Mouse (Mus musculus) thymus, postnatal 10 days (tissue): ENCODE results near the gene Gtpbp2.

Experiments
- DNase-seq, 2 experiments: peaks; one replicate each; pipeline ENCODE4 v3.0.0; 2021; ENCODE audit warnings: low spot score in 2 of 2

Gtpbp2 gene

DNA sequence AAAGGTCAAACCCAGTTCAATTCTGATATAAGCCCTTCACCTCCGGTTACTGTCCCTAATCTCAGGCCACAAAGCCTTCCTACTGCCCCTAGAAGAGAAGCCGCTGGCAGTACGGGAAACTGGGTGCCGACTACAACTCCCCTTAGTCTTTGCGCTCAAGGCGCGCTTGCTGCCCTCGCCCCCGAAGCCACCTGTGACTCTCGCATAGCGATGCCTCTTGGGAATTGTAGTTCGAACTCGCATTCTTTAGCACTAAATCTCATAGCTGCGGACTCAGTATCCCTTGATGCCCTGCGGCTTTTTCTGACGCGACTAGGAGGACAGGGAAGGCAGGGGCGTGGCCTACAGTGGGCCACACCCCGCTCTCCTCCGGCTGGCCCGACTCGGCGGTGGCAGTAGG is at the start of gene Gtpbp2:
TSS of gene Gtpbp2 (plus strand) at position 347 of the 400 bp plus-strand sequence.
- peak; percentile 93 to 96 for DNase-seq

DNA sequence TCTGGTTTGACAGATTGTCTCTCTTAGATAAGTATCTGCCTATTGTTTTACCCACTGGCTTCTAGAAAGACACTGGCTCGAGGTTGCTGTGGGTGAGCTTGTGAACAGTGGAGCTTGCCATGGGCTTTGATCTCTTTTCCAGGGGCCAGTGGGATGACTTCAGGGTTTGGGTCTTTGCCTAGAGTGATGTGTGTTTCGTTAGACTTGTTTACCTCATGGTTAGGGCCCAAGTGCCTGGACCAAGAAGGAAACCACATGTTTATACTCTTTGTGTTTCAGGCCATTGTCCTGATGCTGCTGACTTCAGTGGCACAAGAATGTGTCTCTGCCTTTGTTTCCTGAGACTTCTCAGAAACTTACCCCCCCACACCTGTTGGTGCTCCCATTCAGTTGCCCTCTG is 45.3 kb upstream of the Gtpbp2 start:
- no peak for DNase-seq

DNA sequence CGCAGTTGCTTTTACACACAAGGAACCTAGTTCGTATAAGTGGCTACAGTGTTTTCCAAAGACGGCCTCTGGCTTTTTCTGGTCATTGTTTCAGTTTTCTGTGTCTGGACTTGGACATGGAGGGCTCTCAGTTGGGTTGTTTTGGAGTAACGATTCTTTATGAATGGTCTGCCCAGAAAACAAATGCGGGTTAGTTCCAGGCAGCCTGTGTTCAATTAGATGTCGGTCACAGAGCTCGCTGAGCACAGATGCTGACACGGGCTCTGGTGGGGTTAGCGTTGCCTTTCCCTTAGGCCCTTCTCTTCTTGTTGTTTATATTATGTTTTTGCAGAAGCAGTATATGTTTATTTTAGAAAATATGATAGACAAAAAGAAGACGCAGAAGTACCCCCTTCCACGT is 44.7 kb upstream of the Gtpbp2 start:
- DNase-seq: no peak

DNA sequence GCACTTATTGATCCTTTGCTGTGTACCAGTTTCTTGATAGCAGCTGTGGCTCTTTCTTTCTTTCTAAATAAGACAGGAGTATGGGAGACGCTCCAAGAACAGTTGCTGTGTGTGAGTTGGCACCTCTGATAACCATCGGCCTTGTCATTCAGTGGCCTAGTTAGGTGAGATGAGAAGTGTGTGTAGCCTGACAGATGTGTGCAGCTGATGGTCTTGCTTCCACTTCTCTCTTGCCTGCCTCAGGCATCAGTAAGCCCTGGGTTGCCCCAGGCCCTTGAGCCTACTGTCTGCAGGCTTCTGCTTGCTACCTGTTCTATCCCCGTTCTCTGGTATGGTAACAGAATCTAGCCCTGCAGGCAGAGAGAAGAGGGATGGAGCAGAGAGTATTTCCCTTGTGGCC is 44.0 kb upstream of the Gtpbp2 start:
- no peak for DNase-seq

DNA sequence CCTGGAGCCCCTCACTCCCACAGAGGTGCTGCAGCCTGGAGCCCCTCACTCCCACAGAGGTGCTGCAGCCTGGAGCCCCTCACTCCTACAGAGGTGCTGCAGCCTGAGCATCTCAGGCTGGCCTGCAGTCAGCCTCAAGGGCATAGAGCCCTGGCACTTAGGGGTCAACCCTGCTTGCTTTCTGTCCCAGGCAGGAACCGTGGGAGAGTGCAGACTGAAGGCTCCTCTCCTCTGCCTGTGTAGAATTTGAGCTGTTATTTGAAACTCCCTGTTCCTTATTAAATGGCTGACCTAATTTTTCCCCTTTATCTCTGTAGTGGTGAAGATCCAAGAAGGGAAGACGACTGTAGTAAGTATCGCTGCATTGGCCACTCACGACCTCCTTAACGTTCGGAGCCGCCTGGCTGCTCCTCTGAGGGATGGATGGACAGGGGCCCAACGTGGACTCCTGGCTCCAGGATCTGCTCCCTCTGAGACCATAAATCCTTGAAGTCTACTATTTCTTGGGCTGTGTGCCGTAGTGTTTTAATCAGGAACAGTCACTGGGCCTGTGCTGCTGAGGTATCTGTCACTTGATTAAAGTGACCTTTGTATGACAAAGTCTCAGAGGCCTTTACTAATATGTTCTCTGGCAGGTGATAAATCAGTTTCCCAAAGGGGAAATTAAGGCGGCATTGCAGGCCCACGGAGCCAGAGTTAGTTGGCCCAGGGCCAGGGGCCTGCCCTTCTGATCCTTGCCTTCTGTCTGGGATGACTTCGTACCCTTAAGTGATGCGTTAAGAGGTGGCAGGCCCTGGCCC is 43.0 kb upstream of the Gtpbp2 start:
- no peak for DNase-seq

DNA sequence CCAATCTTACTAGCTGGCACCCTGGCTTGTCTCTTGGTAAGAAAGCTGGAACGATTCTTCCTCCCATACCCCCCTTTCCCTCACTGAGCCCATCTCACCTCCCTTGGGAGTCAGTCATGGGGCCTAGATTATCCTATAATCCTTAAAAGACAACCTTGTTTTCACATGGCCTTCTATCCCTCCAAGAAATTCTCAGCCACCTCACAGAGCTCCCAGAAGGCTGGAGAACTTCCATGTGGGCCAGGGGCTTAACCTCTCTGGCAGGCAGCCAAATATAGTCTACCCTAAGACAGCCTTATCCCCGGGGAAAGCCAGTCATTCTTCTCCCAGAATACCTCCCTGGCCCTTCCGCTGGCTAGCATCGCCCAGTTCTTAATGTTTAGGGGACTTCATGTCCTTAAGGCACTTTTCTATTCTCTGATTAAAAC is 42.4 kb upstream of the Gtpbp2 start:
- DNase-seq: no peak

DNA sequence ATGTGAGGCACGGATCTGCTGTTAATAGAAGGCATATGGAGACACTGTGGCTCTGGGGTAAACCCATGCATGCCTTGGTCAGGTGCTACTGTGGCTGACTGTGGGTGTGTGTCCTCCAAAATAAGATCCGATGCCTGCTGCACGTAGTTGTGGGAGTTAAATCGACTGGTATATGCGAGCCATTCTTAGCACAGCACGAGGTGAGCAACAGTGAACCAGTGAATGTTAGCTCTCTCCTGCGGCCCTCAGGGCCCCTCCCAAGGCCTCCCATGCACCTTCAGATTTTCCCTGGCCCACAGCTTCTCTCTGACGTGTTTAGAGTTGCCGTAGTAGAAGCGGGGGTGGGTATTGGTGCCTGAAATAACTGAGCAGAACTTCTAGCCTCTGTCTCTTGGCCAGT is 41.2 kb upstream of the Gtpbp2 start:
- no peak for DNase-seq

DNA sequence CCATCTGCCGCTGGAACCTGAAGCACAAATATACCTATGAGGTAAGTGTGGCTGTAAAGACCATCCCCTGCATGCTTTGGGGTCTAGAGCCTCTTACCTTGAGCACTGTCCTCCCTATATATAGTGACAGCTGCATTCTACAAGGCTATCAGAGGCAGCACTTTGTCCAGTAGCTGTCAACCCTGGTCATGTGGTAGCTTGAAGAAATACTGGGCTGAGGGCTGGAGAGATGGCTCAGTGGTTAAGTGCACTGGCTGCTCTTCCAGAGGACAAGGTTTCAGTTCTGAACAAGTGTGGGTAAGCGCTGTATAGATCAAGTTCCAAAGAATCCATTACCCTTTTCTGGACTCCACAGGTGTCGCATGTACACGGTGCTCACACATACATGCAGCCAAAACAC is 38.0 kb upstream of the Gtpbp2 start:
- DNase-seq: no peak

DNA sequence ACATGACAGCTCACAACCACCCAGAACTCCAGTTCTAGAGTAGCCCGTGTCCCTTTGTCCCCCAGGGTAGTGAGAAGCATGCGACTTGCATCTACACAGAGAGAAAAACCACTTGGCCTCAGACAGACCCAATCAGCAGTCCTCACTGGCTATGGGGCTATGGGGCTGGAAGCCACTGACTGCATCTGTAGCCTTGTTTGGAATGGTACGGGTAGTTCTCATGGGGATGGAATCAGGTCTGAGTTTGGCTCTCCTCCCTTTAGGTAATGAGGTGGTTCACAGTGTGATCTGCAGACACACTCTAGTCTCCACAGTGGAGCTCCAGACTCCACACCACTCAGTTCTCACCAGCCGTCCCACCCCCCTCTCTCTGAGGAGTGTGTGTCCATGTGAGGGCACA is 37.5 kb upstream of the Gtpbp2 start:
- no peak for DNase-seq

DNA sequence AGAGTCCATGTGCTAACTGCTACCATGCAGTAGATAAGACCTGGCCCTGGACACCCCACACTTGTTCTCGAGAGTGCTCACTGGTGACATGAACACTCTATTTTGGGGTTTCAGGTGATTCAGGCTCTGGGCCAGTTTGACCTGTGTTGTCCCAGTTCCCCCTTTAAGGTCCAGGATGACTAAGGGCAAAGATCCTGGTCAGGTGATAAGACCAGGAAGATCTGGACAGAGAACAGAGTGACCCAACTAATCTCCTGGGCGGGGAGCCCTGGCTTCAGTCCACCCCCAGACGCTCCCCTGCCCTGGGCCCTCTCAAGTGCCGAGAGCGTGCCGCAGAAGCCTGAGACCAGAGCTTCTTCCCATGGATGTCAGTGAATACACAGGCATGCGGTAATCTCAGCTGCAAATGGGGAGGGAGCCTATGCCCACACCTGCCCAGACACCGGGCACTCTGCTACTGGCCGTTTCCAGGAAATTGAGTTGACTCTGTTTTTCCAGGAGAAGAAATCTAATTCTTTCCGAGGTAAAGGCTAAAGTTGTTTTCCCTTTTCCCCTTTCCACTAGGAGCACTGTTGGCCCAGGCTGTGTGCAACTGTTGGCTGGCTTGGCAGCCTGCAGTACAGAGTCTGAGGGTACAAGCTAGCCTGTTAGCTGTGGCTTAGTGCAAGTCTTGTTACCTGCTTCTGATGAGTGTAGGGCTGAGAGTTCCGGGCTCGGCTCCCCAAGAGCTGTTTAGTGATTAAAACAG is 36.7 kb upstream of the Gtpbp2 start:
- DNase-seq: no peak

DNA sequence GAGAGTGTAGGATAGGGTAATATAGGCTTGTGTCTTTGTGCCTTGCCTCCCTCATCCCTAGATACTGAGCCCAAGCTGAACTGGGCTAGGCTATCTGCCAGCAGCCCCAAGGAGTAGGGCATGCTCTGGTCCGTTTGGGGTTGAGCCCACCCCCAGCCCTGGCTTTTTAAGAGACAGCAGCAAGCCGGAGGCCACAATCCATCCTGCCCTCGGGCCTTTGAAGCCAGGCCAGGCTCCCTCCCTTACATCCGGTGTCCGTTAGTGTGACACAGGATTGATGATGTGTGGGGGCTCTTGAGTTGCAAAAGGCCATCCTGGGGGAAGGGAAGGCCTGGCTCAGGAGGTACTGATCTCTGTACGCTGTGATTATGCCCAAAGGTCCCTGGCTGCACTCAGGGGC is 34.2 kb upstream of the Gtpbp2 start:
- DNase-seq: no peak

DNA sequence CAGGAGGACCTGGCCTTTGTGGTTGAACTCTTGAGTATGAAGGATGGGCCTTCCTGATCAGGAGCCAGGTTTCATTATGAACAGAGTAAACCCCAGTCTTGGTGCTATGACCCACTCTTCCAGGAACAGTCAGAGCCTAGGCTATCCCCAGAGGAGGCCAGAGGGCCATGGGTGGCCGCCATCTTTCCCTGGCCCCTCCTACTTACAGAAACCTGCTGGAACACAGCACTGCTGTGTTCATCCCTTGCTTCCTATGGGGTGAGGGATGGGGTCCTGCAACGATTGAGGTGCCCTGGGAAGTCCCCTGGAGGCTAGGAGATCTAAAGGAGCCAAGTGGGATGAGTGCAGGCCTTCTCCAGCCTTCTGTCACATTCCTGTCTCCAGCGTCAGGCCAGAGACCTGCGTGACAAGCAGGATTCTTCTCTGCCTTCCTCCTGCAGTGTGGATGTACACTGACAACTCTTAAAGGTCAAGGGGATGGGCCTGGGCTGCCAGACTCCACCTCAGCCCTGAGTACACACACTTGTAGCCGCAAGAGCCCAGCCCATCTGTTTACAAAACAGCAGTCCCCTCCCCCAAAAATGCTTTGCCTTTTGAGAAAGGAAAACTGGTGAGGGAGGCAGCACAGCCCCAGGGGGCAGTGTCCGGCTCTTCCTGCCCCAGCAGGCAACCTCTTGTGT is 32.9 kb upstream of the Gtpbp2 start:
- DNase-seq: no peak

DNA sequence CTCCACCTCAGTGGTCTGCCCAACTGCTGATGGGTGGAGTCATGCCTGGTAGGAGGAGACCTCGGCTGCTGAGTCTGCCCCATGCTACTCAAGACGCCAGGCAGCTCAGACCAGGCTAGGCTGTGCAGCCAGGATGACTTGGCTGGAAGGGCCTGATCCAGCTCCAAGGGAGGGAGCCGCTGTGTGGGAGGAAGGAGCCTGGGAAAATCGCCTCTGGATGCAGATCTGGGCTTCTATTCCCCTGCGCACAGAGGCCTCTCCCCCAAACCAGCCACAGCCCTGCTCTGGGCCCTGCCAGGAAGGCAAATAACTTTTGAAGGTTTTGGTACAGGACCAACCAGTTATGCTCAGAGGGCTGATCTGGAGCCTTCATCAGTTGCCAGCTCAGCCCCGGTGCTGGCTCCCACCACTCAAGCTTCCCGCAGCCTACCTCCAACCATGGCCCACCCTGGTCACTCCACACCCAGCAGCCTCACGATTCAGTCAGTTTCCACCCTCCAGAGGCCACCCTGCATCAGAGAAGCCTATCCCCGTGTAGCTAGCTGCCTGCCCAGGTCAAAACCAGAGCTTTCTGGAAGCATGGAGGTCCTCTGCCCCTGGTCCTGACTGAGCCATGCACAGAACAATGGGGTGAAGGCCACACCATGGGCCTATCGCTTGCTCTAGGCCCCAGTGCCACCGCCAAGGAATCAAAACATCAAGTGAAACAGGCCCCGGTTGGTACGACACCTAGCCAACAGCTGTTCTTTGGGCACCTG is 30.9 kb upstream of the Gtpbp2 start:
- no peak for DNase-seq

DNA sequence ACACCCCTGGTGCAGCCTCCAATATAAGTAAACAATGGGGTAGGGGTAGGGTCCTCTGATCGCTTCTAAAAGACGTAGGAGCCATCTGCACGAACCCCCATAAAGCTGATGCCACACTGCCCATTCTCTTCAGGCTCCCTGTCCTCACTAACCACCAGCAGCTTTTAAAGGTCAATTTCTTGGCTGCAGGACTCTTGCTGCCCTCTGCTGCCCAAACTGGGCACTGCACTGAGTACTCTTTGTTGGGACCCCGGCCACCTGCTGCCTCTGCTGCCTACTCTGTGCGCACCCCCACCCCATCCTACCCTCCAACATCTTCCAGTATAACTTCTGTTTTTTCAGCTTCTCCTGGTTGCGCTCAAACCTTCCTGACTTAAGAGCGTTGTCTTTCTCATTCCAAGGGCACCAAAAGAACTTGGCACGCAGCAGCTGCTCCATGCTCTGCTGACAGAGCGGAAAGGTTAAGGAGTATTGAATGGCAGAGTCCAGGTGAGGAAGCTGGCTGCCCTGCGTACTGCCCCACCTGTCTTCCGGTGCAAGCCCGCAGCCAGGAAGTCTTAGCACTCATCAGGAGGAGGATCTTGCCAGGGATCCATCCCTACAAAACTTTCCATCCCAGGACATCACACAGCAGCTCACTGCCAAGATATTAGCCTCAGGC is 28.6 kb upstream of the Gtpbp2 start:
- DNase-seq: peak; percentile 42 to 76

DNA sequence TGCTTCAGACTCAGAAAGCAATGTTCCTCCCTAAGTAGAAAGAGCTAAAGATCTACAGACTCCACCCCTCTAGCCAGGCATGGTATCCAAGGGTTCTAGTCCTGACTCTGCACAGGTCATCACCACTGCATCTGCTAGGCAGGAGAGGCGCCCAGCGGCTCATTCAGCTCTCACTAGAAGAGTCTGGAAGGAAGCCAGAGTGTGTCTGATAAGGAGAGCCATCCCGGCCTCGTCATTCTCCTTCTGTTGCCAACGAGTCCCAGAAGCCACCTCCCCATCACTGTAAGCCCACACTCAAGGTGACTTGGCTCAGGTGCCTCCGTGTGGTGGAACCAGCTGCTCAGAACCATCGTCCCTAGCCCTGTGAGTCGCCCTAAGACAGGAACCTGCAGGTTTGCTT is 28.0 kb upstream of the Gtpbp2 start:
- no peak for DNase-seq

DNA sequence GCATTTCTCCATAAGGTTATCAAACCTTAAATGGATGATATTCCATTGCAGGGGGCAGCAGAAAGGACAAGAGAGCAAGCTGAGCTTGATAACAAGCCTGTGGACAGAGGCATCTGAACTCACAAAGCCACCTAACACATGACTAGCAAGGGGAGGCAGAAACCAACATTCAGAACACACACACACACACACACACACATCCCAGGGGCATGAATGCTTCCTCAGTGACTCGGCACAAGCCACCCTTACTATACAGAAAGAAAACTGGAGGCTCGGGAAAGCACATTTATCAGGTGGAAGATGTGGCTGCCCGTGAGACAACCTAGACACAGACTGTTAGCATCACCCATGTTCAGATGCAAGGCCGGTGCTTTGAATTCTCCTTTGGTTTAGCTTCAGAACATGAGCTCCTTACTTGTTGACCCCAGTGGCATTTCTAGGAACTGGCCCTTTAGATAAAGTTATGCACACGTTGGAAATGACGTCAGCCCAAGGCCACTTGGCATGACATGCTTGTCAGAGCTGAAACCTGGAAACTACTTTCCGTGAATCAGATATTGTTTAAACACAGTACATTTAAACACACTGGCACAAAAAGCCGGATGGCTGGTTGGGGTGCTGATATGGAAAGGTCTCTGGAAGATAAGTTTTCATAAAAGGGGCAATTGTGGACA is 22.1 kb upstream of the Gtpbp2 start:
- DNase-seq: no peak

DNA sequence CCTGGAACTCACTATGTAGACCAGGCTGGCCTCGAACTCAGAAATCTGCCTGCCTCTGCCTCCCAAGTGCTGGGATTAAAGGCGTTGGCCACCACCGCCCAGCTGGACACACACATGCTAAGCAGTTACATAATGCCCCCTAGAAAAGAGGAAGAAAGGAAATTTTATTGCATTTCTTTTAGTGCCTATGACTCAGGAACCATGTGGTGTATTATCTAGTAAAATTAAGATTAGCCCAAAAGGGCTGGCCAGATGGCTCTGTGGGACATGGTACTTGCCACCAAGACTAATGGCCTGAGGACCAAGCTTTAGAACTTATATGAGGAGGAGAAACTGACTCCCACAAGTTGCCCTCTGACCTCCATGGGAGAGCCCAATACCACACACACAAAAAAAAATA is 21.0 kb upstream of the Gtpbp2 start:
- DNase-seq: no peak

DNA sequence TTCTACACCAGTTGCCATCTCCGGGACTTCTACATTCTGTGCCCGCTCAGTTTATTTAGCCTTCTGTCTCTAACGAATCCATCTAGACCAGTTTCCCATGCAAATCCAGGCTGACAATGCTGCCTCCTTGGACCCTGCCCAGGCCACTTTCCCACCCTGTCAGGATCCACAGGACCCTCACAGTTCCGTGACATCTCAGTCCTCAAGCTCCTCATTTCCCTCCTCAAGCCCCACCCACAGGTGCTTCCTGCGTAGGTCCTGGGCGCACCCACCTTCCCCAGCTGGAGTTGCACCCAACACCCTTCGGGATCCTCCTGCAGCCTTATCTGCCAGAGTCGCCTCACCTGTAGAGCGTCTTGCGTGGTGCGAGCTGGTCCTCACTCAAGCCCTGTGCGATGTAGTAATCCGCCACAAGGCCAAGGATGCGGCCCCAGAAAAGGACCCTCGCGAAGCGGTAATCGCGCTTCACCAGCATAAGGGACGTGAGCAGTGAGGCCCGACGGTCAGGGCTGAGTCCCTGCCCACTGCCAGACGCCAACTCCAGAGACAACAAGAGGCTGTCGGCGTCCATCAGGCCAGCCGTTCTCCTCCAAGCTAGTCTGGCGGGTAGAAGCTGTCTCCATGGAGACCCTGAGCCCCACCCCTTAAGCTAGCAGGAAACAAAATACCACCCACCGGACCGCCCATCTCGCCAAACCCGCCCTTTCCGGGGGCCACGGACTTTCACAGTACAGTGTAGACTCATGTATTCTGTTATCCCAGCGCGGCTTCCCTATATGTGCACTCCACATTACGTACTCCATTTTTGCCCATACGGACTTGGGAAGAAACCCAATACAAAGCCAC is 17.0 kb upstream of the Gtpbp2 start, which contains the start of gene Rsph9:
TSS of gene Rsph9 (minus strand) at position 639 of the 846 bp plus-strand sequence.
- DNase-seq: peak; percentile 28 to 48

DNA sequence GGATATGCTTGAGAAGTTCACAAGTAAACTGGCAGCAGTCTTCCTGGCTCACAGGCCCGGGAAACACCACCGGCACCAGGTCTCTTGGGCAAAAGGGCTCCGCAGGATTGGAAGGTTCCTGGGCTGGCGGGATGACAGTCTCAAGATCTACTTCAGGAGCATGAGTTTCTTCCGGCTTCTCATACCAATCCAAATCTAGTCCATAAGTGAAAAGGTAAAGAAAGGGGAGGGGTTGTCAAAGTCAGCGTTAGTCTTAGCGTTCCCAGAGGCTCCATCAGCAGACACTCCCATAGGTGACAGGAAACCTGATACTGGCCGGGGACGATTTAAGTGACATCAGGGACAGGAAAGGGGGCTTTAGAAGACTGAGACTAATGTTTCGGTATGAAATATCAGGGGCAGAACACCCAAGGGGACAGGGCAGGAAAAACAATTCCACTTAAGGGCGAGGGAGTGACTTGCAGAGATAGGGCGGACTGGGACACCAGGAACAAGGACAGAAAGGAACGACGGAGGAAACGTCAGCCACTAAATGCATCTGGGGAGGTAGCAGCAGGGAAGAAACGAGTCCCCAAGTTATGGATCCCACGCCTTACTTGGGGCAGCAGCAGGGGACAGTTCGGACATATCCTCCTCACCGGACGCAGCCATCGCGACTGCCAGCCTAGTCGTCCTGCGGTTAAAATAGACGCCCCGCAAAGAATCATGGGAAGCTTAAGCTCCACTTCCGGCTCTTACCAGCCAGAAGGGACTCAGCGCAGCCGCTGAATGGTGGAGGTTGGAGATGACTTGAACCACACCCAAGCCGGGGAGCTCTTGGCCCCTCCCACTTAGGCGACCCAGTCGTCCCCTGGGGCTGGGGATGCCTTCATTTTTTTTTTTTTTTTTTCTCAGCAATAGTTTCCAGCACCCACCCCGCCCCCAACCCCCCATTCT is 7.7 kb upstream of the Gtpbp2 start, which contains the start of gene Mad2l1bp:
TSS of gene Mad2l1bp (minus strand) at position 707 of the 936 bp plus-strand sequence.
- DNase-seq: peak; percentile 88 to 90
